Mouse (Mus musculus): ENCODE measurements at regions not wholly inside any gene's neighbourhood (a gene's known extent, or its start where the extent isn't known, plus 50 kb on each side); places are given as distances from the start of the nearest gene placed in this dataset.
"Not testable (repeated sequence)": the region's sequence is repeated elsewhere in the genome, so short reads cannot be mapped to it uniquely, and the experiment has no call there.

DNA sequence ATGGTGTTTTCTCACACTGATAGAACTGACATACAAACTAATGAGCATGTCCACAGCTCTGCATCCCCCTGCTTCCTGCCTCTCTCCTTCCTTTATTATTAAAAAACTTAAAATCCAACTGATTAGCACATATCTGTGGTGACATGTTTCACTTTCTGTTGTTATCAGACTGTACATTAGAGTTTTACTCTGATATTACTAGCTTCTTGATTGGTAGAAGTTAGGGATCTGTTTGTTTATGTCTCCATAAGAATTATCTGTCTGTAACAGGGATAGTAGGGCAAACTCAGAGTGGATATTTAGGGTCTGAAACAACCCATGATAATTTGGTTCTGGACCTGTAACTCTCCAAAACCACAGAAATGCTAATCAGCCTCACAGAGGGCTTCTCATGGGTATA lies 358.6 kb downstream of the Dync2h1 start:
- no peak overlapping the region for H3ac ChIP-seq (ENCODE audit: control insufficient read depth, insufficient read length)
- TF ChIP-seq MYOG (IDR thresholded peaks at IDR 0.05; ENCODE audit: control insufficient read depth in 1 of 3, insufficient read depth in 1 of 3, insufficient read length in 2 of 3, low read depth in 2 of 3) = no peak
- no peak for TF ChIP-seq REST (IDR thresholded peaks at IDR 0.05; ENCODE audit: insufficient read depth, insufficient read length)
- TF ChIP-seq SRF (IDR thresholded peaks at IDR 0.05; ENCODE audit: control insufficient read depth, insufficient read length, low read depth) = no peak
- TF ChIP-seq TCF3 (IDR thresholded peaks at IDR 0.05; ENCODE audit: insufficient read length, low read depth) = no peak
- no peak for TF ChIP-seq POLR2AphosphoS2 (IDR thresholded peaks at IDR 0.05; ENCODE audit: insufficient read length, low read depth)
- no peak for TF ChIP-seq MAX (IDR thresholded peaks at IDR 0.05; ENCODE audit: low read depth)
- no peak for TF ChIP-seq E2F4 (IDR thresholded peaks at IDR 0.05; ENCODE audit: insufficient read depth)
- no peak for TF ChIP-seq MYOD1 (IDR thresholded peaks at IDR 0.05; ENCODE audit: control insufficient read depth in 1 of 3, insufficient read length in 2 of 3, low read depth in 2 of 3)
- TF ChIP-seq USF1 (IDR thresholded peaks at IDR 0.05; ENCODE audit: low read depth) = no peak
- no peak for TF ChIP-seq TCF12 (IDR thresholded peaks at IDR 0.05; ENCODE audit: insufficient read depth, poor library complexity, severe bottlenecking)
- no peak for TF ChIP-seq POLR2A (IDR thresholded peaks at IDR 0.05; ENCODE audit: insufficient read length, low read depth)
- no peak for TF ChIP-seq CEBPB (IDR thresholded peaks at IDR 0.05; ENCODE audit: insufficient read depth, poor library complexity, severe bottlenecking)
- no peaks in the 10 kb centered on the region for H3K79me2 ChIP-seq (ENCODE audit: control insufficient read depth, insufficient read depth)
- no peaks in the 10 kb centered on the region for H3K36me3 ChIP-seq (ENCODE audit: control insufficient read depth, insufficient read depth)
- no peak overlapping the region for H3K4me3 ChIP-seq
- no peak overlapping the region for H3K4me2 ChIP-seq (ENCODE audit: low read depth)
- H3K27me3 ChIP-seq (ENCODE audit: control insufficient read depth, insufficient read depth, insufficient read length) = no peaks in the 10 kb centered on the region

DNA sequence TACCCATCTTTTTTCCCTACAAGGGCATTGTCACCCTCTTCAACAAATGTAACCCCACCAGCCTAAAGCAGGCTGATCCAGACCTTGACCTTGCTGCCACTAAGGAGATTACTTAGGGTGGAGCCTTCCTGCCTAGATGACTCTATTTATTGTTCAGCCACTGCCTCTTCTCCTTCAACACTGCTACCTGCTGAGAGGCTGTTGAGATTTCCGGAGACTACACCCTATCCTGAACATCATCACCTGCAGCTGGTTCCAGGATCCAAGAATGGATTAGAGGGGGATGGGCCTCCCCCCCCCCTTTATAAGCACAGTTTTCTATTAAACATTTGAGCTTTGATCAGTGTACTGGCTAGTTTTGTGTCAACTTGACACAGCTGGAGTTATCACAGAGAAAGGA lies 360.3 kb downstream of the Dync2h1 start:
- not testable (repeated sequence) for H3K4me2 ChIP-seq (ENCODE audit: low read depth); H3K27me3 ChIP-seq (ENCODE audit: control insufficient read depth, insufficient read depth, insufficient read length); H3K4me3 ChIP-seq; H3K36me3 ChIP-seq (ENCODE audit: control insufficient read depth, insufficient read depth); H3K79me2 ChIP-seq (ENCODE audit: control insufficient read depth, insufficient read depth); H3ac ChIP-seq (ENCODE audit: control insufficient read depth, insufficient read length)

- no peak for TF ChIP-seq USF1 (IDR thresholded peaks at IDR 0.05; ENCODE audit: low read depth)
- no peak for TF ChIP-seq E2F4 (IDR thresholded peaks at IDR 0.05; ENCODE audit: insufficient read depth)
- no peak for TF ChIP-seq POLR2A (IDR thresholded peaks at IDR 0.05; ENCODE audit: insufficient read length, low read depth)
- TF ChIP-seq SRF (IDR thresholded peaks at IDR 0.05; ENCODE audit: control insufficient read depth, insufficient read length, low read depth) = no peak
- TF ChIP-seq TCF3 (IDR thresholded peaks at IDR 0.05; ENCODE audit: insufficient read length, low read depth) = no peak
- TF ChIP-seq MYOG (IDR thresholded peaks at IDR 0.05; ENCODE audit: control insufficient read depth in 1 of 3, insufficient read depth in 1 of 3, insufficient read length in 2 of 3, low read depth in 2 of 3) = no peak
- no peak for TF ChIP-seq MYOD1 (IDR thresholded peaks at IDR 0.05; ENCODE audit: control insufficient read depth in 1 of 3, insufficient read length in 2 of 3, low read depth in 2 of 3)
- TF ChIP-seq CEBPB (IDR thresholded peaks at IDR 0.05; ENCODE audit: insufficient read depth, poor library complexity, severe bottlenecking) = no peak
- no peak for TF ChIP-seq REST (IDR thresholded peaks at IDR 0.05; ENCODE audit: insufficient read depth, insufficient read length)
- no peak for TF ChIP-seq POLR2AphosphoS2 (IDR thresholded peaks at IDR 0.05; ENCODE audit: insufficient read length, low read depth)
- TF ChIP-seq TCF12 (IDR thresholded peaks at IDR 0.05; ENCODE audit: insufficient read depth, poor library complexity, severe bottlenecking) = no peak
- no peak for TF ChIP-seq MAX (IDR thresholded peaks at IDR 0.05; ENCODE audit: low read depth)
- Histone ChIP-seq H3K4me2 (ENCODE audit: low read depth) (no peak overlapping the region), H3K4me3 (no peak overlapping the region), H3K27me3 (ENCODE audit: control insufficient read depth, insufficient read depth, insufficient read length) (no peaks in the 10 kb centered on the region), H3K79me2 (ENCODE audit: control insufficient read depth, insufficient read depth) (no peaks in the 10 kb centered on the region), H3K36me3 (ENCODE audit: control insufficient read depth, insufficient read depth) (no peaks in the 10 kb centered on the region), H3ac (ENCODE audit: control insufficient read depth, insufficient read length) (no peak overlapping the region)
Observed at GRCm38 (mm10) chr9:6823536-6823935, 360.7 kb downstream of the Dync2h1 start.

- no peak overlapping the region for H3ac ChIP-seq (ENCODE audit: control insufficient read depth, insufficient read length)
- H3K36me3 ChIP-seq (ENCODE audit: control insufficient read depth, insufficient read depth) = no peaks in the 10 kb centered on the region
- TF ChIP-seq TCF12 (IDR thresholded peaks at IDR 0.05; ENCODE audit: insufficient read depth, poor library complexity, severe bottlenecking) (no peak), E2F4 (IDR thresholded peaks at IDR 0.05; ENCODE audit: insufficient read depth) (no peak), CEBPB (IDR thresholded peaks at IDR 0.05; ENCODE audit: insufficient read depth, poor library complexity, severe bottlenecking) (no peak), MYOG (IDR thresholded peaks at IDR 0.05; ENCODE audit: control insufficient read depth in 1 of 3, insufficient read depth in 1 of 3, insufficient read length in 2 of 3, low read depth in 2 of 3) (no peak), USF1 (IDR thresholded peaks at IDR 0.05; ENCODE audit: low read depth) (no peak), POLR2A (IDR thresholded peaks at IDR 0.05; ENCODE audit: insufficient read length, low read depth) (no peak), TCF3 (IDR thresholded peaks at IDR 0.05; ENCODE audit: insufficient read length, low read depth) (no peak), POLR2AphosphoS2 (IDR thresholded peaks at IDR 0.05; ENCODE audit: insufficient read length, low read depth) (no peak), SRF (IDR thresholded peaks at IDR 0.05; ENCODE audit: control insufficient read depth, insufficient read length, low read depth) (no peak), MYOD1 (IDR thresholded peaks at IDR 0.05; ENCODE audit: control insufficient read depth in 1 of 3, insufficient read length in 2 of 3, low read depth in 2 of 3) (no peak), MAX (IDR thresholded peaks at IDR 0.05; ENCODE audit: low read depth) (no peak), REST (IDR thresholded peaks at IDR 0.05; ENCODE audit: insufficient read depth, insufficient read length) (no peak)
- H3K4me3 ChIP-seq = no peak overlapping the region
- no peaks in the 10 kb centered on the region for H3K27me3 ChIP-seq (ENCODE audit: control insufficient read depth, insufficient read depth, insufficient read length)
- H3K79me2 ChIP-seq (ENCODE audit: control insufficient read depth, insufficient read depth) = no peaks in the 10 kb centered on the region
- H3K4me2 ChIP-seq (ENCODE audit: low read depth) = no peak overlapping the region
Observed at GRCm38 (mm10) chr9:6776671-6777070, 407.6 kb downstream of the Dync2h1 start.

GRCm38 (mm10) chr9:6741478-6741877 lies 442.8 kb downstream of the Dync2h1 start:
- Histone ChIP-seq H3K36me3 (ENCODE audit: control insufficient read depth, insufficient read depth) (no peaks in the 10 kb centered on the region), H3K4me3 (no peak overlapping the region), H3K4me2 (ENCODE audit: low read depth) (no peak overlapping the region), H3ac (ENCODE audit: control insufficient read depth, insufficient read length) (no peak overlapping the region), H3K27me3 (ENCODE audit: control insufficient read depth, insufficient read depth, insufficient read length) (no peaks in the 10 kb centered on the region), H3K79me2 (ENCODE audit: control insufficient read depth, insufficient read depth) (no peaks in the 10 kb centered on the region)
- TF ChIP-seq TCF3 (IDR thresholded peaks at IDR 0.05; ENCODE audit: insufficient read length, low read depth) (no peak), POLR2A (IDR thresholded peaks at IDR 0.05; ENCODE audit: insufficient read length, low read depth) (no peak), REST (IDR thresholded peaks at IDR 0.05; ENCODE audit: insufficient read depth, insufficient read length) (no peak), MYOD1 (IDR thresholded peaks at IDR 0.05; ENCODE audit: control insufficient read depth in 1 of 3, insufficient read length in 2 of 3, low read depth in 2 of 3) (no peak), TCF12 (IDR thresholded peaks at IDR 0.05; ENCODE audit: insufficient read depth, poor library complexity, severe bottlenecking) (no peak), POLR2AphosphoS2 (IDR thresholded peaks at IDR 0.05; ENCODE audit: insufficient read length, low read depth) (no peak), E2F4 (IDR thresholded peaks at IDR 0.05; ENCODE audit: insufficient read depth) (no peak), MYOG (IDR thresholded peaks at IDR 0.05; ENCODE audit: control insufficient read depth in 1 of 3, insufficient read depth in 1 of 3, insufficient read length in 2 of 3, low read depth in 2 of 3) (no peak), CEBPB (IDR thresholded peaks at IDR 0.05; ENCODE audit: insufficient read depth, poor library complexity, severe bottlenecking) (no peak), MAX (IDR thresholded peaks at IDR 0.05; ENCODE audit: low read depth) (no peak), USF1 (IDR thresholded peaks at IDR 0.05; ENCODE audit: low read depth) (no peak), SRF (IDR thresholded peaks at IDR 0.05; ENCODE audit: control insufficient read depth, insufficient read length, low read depth) (no peak)

All from myocyte (in vitro differentiated cells).